Mouse (Mus musculus): ENCODE measurements around the gene Snrpn.
"Not testable (repeated sequence)": the region's sequence is repeated elsewhere in the genome, so short reads cannot be mapped to it uniquely, and the experiment has no call there.

Snrpn gene

GRCm38 (mm10) chr7:60139742-60140480 is at the start of gene Snrpn:
Gene Snrpn (minus strand): TSS chr7:60140219.
- no peak for DNase-seq (ENCODE audit: low spot score)

DNA sequence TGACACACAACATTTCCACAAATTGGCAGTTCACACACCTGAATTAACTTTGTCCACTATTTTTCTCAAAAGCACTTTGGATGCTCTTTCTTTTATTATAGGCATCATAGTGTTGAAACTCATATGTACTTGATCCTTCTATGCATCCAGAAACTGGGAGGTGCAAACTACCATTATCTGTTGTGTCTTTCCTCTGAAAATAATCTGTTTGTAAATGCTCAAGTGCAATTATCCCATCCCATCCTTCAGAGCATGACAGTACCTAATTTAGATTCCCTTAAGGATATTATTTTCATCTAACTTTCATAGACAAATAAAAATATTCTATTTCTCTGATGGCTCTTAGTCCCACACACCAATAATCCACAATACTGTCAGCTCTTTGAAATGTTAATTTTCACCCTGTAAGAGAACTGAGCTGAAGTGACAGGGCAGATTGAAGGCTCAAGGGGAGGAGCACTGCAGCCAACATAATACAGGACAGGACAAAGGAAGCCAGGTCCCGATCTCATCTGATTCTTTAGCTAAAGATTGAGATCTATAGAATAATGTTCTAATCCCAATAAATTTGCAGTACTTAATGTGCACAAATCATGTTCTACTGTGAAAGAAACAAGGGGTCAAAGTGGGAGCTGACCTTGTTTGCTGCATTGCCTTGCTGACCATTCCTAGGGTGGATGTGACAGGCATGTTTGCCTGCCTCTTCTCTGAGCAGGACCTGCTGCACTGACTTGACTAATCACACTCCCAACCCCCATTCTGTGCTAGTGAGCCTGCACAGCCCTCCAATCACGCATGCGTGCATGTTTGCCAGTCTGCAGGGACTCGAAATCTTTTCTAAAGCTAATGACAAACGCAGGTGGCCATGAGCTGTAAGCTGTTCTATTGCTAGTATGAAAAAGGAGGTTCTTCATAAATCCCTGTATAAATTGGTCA is 30.5 kb upstream of the Snrpn start:
- DNase-seq (ENCODE audit: low spot score) = no peak

DNA sequence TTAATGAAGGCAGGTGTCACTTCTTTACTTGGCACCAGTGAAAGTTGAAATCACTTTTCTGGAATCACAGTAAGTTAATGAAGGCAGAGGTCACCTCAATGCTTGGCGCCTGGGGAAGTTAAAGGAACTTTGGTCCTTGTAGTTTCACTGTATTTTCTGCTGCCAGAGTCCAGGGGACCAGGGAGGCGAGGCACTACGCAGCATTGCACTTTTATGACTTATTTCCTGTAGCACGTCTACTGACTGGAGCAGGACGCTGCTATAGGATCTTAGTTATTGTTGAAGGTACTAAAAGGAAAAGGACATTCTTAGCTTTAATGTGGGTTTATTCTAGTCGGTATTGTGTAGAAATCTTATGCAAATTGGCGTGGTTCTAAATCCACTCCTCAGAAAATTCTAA is 14.7 kb downstream of the Snrpn start:
- DNase-seq (ENCODE audit: low spot score) = no peak

GRCm38 (mm10) chr7:60123086-60123624 is 16.9 kb downstream of the Snrpn start:
- DNase-seq (ENCODE audit: low spot score) = not testable (repeated sequence)

- no peak for DNase-seq (ENCODE audit: low spot score)
Measured at GRCm38 (mm10) chr7:60122434-60123085, 17.5 kb downstream of the Snrpn start.

DNA sequence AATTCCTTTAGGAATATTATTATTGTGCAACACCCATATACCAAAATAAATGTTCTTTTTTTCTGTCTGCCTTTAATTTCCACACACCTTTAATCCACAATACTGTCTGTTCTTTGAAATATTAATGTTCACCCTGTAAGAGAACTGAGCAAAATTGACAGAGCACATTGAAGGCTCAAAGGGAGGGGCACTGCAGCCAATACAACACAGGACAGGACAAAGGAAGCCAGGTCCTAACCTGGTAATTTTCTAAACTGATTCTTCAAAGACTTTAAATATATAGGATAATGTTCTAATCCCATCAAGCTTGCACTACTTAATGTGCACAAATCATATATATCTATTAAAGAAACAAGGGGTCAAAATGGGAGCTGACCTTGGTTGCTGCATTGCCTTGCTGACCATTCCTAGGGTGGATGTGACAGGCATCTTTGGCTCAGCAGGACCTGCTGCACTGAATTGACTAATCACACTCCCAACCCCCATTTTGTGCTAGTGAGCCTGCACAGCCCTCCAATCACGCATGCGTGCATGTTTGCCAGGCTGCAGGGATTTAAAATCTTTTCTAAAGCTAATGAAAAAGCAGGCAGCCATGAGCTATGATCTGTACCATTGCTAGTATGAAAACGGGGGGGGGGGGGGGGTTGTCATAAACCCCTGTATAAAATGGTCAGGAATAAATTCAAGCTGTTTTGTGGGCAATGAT is 42.7 kb downstream of the Snrpn start:
- DNase-seq (ENCODE audit: low spot score) = no peak

DNA sequence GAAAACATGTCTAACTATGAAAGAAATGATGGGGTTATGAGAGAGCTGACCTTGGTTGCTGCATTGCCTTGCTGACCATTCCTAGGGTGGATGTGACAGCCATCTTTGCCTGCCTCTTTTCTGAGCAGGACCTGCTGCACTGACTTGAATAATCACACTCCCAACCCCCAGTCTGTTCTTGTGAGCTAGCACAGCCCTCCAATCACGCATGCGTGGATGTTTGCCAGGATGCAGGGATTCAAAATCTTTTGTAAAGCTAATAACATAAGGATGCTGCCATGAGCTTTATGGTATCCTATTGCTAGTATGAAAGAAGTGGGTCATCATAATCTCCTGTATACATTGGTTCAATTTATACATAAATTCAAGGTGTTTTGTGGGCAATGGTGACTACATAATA is 63.7 kb downstream of the Snrpn start:
- no peak for DNase-seq (ENCODE audit: low spot score)

DNA sequence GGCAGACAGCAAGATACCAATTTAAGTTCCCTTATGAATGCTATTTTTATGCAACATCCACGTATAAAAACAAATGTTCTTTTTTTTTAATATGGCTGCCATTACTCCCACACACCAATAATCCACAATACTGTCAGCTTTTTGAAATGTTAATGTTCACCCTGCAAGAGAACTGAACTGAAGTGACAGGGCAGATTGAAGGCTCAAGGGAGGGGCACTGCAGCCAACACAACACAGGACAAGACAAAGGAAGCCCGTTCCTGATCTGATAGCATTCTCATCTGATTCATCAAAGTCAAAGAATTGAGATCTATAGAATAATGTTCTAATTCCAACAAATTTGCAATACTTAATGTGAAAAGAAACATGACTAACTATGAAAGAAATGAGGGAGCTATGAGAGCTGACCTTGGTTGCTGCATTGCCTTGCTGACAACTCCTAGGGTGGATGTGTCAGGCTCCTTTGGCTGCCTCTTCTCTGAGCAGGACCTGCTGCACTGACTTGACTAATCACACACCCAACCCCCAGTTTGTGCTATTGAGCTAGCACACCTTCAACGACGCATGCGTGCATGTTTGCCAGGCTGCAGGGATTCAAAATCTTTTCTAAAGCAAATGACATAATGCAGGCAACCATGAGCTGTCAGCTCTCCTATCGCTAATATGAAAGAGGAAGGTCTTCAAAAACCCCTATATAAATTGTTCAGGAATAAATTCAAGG is 92.4 kb downstream of the Snrpn start:
- no peak for DNase-seq (ENCODE audit: low spot score)

DNA sequence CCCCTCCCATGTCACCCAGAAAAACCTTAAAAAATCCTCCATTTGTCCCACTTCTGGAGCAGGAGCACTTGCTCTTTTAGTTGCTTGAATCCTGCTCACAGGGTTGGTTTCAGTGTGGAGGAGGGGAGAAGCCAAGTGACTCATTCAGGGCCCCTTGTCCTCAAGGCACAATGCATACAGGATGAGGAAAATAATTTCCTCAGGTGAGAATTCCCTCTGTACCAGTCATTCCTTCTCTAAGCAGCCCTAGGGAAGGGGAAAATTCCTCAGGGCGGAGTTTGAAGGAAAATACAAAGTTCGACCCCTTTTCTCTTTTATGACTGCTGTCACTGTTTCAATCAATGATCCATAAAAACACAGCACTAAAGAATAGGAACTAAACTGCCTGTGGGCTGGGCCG is 126.8 kb downstream of the Snrpn start:
- no peak for DNase-seq (ENCODE audit: low spot score)

DNA sequence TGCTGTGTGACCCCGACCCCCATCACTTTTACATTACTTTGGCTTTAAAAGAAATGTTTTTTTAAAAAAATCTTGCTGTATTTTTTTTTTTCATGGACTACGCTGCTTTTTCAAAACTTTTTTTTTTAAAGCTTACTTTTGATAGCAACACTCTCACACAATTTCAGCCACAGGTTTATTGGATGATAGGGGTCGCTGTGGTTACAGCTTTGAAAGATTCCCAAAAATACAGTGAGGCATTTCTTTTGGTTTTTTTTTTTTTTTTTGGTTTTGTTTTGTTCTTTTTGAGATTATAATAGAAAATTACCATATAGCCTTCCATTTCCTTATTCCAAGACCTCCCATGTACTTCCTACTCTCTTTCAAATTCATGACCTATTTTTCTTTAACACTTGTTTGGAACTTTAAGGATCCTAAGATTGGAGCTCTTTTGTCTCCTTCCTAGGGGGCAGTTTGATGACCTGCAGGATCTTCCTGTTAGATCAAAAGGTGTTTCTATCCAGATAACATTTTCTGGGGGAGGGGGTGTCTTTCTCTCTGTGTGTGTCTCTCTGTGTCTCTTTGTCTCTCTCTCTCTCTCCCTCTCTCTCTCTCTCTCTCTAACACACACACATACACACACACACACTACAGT is 132.2 kb downstream of the Snrpn start:
- DNase-seq (ENCODE audit: low spot score) = no peak

DNA sequence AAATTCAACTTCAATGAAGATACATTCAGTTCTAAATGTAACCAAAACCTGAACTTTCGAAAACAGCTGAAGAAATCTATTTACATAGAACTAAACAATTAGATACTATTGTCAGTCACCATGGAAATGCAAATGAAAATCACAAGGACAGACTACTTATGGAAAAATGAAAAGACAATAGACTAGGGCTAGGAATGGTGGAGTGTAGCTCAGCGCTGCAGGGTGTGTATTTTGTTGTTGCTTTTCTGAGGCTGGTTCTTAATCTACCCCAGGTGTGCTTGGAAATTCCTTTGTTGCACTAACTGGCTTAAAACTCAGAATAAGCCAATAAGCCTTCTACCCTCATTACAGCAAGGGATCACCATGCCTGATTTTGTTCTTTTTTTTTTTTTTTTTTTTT is 133.8 kb downstream of the Snrpn start:
- no peak for DNase-seq (ENCODE audit: low spot score)

- DNase-seq (ENCODE audit: low spot score) = no peak
Measured at GRCm38 (mm10) chr7:60004606-60005330, 135.3 kb downstream of the Snrpn start, which contains the start of the genes Snurf and Gm38393. Gene Snurf (minus strand): TSS chr7:60005049. Gene Gm38393 (minus strand): TSS chr7:60005064.

- DNase-seq (ENCODE audit: low spot score) = no peak
Measured at GRCm38 (mm10) chr7:60003921-60004605, 136.0 kb downstream of the Snrpn start.

GRCm38 (mm10) chr7:60003006-60003865 is 136.8 kb downstream of the Snrpn start:
- DNase-seq (ENCODE audit: low spot score) = no peak

- DNase-seq (ENCODE audit: low spot score) = no peak
Measured at GRCm38 (mm10) chr7:59978646-59979045, 161.4 kb downstream of the Snrpn start.
